ENCODE assay signal across 8 mouse cellular contexts in genomic region chr17:35836178-35836965, GRCm38 (mm10). TPM values are rescaled to one million over a fixed set of nuclear protein-coding genes. Genes with fewer than 3 reads are reported as not detected.
A peak's percentile ranks its signal among the peaks of the same experiment; 100 is the strongest.
DNase-seq lines count a peak whose midpoint lies in the region; ATAC-seq and TF ChIP-seq lines count a peak whose summit lies in the region.

No protein-coding gene starts in this region.

- no peaks in the 10 kb centered on the region for H3K27me3 ChIP-seq in megakaryocyte, embryonic 14.5 days (replicated peaks)

- peak; percentile 83 to 84 for DNase-seq in adrenal gland, adult 18-20 months (ENCODE audit: low spot score in 2 of 2)
- DNase-seq in gastrocnemius, adult 2 months, result peak; percentile 85
- peak; percentile 95 for DNase-seq in induced T-regulatory cell, adult 2 months (ENCODE audit: low read depth)
- peak; percentile 87 to 89 for DNase-seq in left cerebral cortex, postnatal 10 days (ENCODE audit: extremely low spot score in 1 of 2, low spot score in 2 of 2)
- DNase-seq in right cerebral cortex, postnatal 25 days, result peak; percentile 79

- peak overlapping the region; percentile 54; the same call in 1 of the 2 replicates for H3K27ac ChIP-seq in cortical plate, adult 2 months (ENCODE audit: insufficient read depth, low read length)
- H3K27ac ChIP-seq in gastrocnemius, adult 2 months, result peak overlapping the region; percentile 87

- peak overlapping the region; percentile 75 for H3K4me3 ChIP-seq in cortical plate, adult 2 months (ENCODE audit: insufficient read depth, low read length)
- H3K4me3 ChIP-seq in gastrocnemius, adult 2 months, result peak overlapping the region; percentile 84
- peak overlapping the region; percentile 96 for H3K4me3 ChIP-seq in megakaryocyte, embryonic 14.5 days (replicated peaks)

- peaks cover 3% of the 10 kb centered on the region; the same call in 1 of the 2 replicates for H3K4me1 ChIP-seq in cortical plate, adult 2 months (ENCODE audit: control insufficient read depth, insufficient read depth, low read length)
- H3K4me1 ChIP-seq in megakaryocyte, embryonic 14.5 days, result peaks cover 59% of the 10 kb centered on the region

- peak; percentile 80 for TF ChIP-seq CTCF in cortical plate, adult 2 months (IDR thresholded peaks at IDR 0.05; ENCODE audit: extremely low read depth, insufficient read depth, low read length)
- peak; percentile 92 for TF ChIP-seq CTCF in gastrocnemius, adult 2 months (IDR thresholded peaks at IDR 0.05)

- ATAC-seq in megakaryocyte-erythroid progenitor cell, adult 5-6 weeks (replicated peaks; ENCODE audit: low FRiP score, low TSS enrichment, poor library complexity, severe bottlenecking), result no peak

- intact Hi-C loops in gastrocnemius, adult 2 months (cut with DNase I), result loop anchor here (1.0 to 2.0 kb wide), 2 partner anchors 37 to 80 kb away; partner anchors contain the start of genes Mrps18b and Ppp1r10
- intact Hi-C loops in left cerebral cortex, postnatal 10 days (cut with DNase I), result loop anchor here (2.0 kb wide), 1 partner anchor 36 kb away; no protein-coding TSS in a partner anchor

- no peaks in the 10 kb centered on the region for H3K9me3 ChIP-seq in megakaryocyte, embryonic 14.5 days

- peaks cover 55% of the 10 kb centered on the region for H3K36me3 ChIP-seq in megakaryocyte, embryonic 14.5 days (replicated peaks; ENCODE audit: low read length)

- no peak for TF ChIP-seq POLR2A in cortical plate, adult 2 months (IDR thresholded peaks at IDR 0.05; ENCODE audit: extremely low read depth, insufficient read depth, low read length)

RNA-seq across cellular contexts. Expression of gene Tubb5, which starts 1.7 kb away (rescaled TPM):
- total RNA-seq in adrenal gland, adult 18-20 months (2021), result 100 to 1,000 TPM; 134 to 185 TPM
- 453 and 474 TPM in 2 replicates for polyA plus RNA-seq in cortical plate, adult 2 months (2012; rRNA removed)
- total RNA-seq in gastrocnemius, adult 2 months (2021), result 10 to 100 TPM; 29.7 to 40.0 TPM
- 1,000 to 10,000 TPM; 1,429 to 1,573 TPM for total RNA-seq in left cerebral cortex, postnatal 10 days (2021)
- 96.5 and 217 TPM in 2 replicates for polyA plus RNA-seq in megakaryocyte, embryonic 14.5 days (2012; ENCODE audit: insufficient read depth, low replicate concordance)
- total RNA-seq in megakaryocyte-erythroid progenitor cell, adult 5-6 weeks (2014; fragmentation: Nextera tagmentation), result 823 and 947 TPM in 2 replicates
- total RNA-seq in megakaryocyte-erythroid progenitor cell, adult 5-6 weeks (2017), result 678 and 844 TPM in 2 replicates

RNA-seq across cellular contexts. Expression of gene Mdc1, which starts 4.9 kb away (rescaled TPM):
- 10 to 100 TPM; 11.5 to 16.7 TPM for total RNA-seq in adrenal gland, adult 18-20 months (2021)
- 7.7 and 8.4 TPM in 2 replicates for polyA plus RNA-seq in cortical plate, adult 2 months (2012; rRNA removed)
- total RNA-seq in gastrocnemius, adult 2 months (2021), result 1 to 10 TPM; 3.6 to 4.4 TPM
- 10 to 100 TPM; 12.5 to 19.1 TPM for total RNA-seq in left cerebral cortex, postnatal 10 days (2021)
- polyA plus RNA-seq in megakaryocyte, embryonic 14.5 days (2012; ENCODE audit: insufficient read depth, low replicate concordance), result 1.2 and 2.3 TPM in 2 replicates
- 71.8 and 74.8 TPM in 2 replicates for total RNA-seq in megakaryocyte-erythroid progenitor cell, adult 5-6 weeks (2014; fragmentation: Nextera tagmentation)
- total RNA-seq in megakaryocyte-erythroid progenitor cell, adult 5-6 weeks (2017), result 18.4 and 19.8 TPM in 2 replicates

RNA-seq across cellular contexts. Expression of gene Flot1, which starts 13.3 kb away (rescaled TPM):
- 10 to 100 TPM; 62.9 to 71.2 TPM for total RNA-seq in adrenal gland, adult 18-20 months (2021)
- polyA plus RNA-seq in cortical plate, adult 2 months (2012; rRNA removed), result 212 and 223 TPM in 2 replicates
- total RNA-seq in gastrocnemius, adult 2 months (2021), result 10 to 100 TPM; 45.4 to 50.9 TPM
- 100 to 1,000 TPM; 171 to 178 TPM for total RNA-seq in left cerebral cortex, postnatal 10 days (2021)
- 43.6 and 163 TPM in 2 replicates for polyA plus RNA-seq in megakaryocyte, embryonic 14.5 days (2012; ENCODE audit: insufficient read depth, low replicate concordance)
- total RNA-seq in megakaryocyte-erythroid progenitor cell, adult 5-6 weeks (2014; fragmentation: Nextera tagmentation), result 68.3 and 99.7 TPM in 2 replicates
- 73.0 and 82.4 TPM in 2 replicates for total RNA-seq in megakaryocyte-erythroid progenitor cell, adult 5-6 weeks (2017)

RNA-seq across cellular contexts. Expression of gene Ier3, which starts 14.9 kb away (rescaled TPM):
- 10 to 100 TPM in 1 of 2 experiments, 1 to 10 TPM in 1; 7.9 to 19.0 TPM for total RNA-seq in adrenal gland, adult 18-20 months (2021)
- 13.4 and 18.4 TPM in 2 replicates for polyA plus RNA-seq in cortical plate, adult 2 months (2012; rRNA removed)
- 1 to 10 TPM; 4.4 to 8.6 TPM for total RNA-seq in gastrocnemius, adult 2 months (2021)
- 1 to 10 TPM; 5.4 to 5.8 TPM for total RNA-seq in left cerebral cortex, postnatal 10 days (2021)
- 62.2 and 65.8 TPM in 2 replicates for polyA plus RNA-seq in megakaryocyte, embryonic 14.5 days (2012; ENCODE audit: insufficient read depth, low replicate concordance)
- 9.4 and 18.1 TPM in 2 replicates for total RNA-seq in megakaryocyte-erythroid progenitor cell, adult 5-6 weeks (2014; fragmentation: Nextera tagmentation)
- 16.1 and 18.2 TPM in 2 replicates for total RNA-seq in megakaryocyte-erythroid progenitor cell, adult 5-6 weeks (2017)

RNA-seq across cellular contexts. Expression of gene Nrm, which starts 24.7 kb away (rescaled TPM):
- 1 to 10 TPM; 2.3 TPM for total RNA-seq in adrenal gland, adult 18-20 months (2021)
- polyA plus RNA-seq in cortical plate, adult 2 months (2012; rRNA removed), result 7.5 and 9.3 TPM in 2 replicates
- total RNA-seq in gastrocnemius, adult 2 months (2021), result under 1 TPM; 0.82 to 0.86 TPM
- 10 to 100 TPM in 1 of 2 experiments, 1 to 10 TPM in 1; 6.0 to 11.8 TPM for total RNA-seq in left cerebral cortex, postnatal 10 days (2021)
- 5.6 TPM in 1 of 2 replicates, not detected in the other for polyA plus RNA-seq in megakaryocyte, embryonic 14.5 days (2012; ENCODE audit: insufficient read depth, low replicate concordance)
- 27.0 and 32.4 TPM in 2 replicates for total RNA-seq in megakaryocyte-erythroid progenitor cell, adult 5-6 weeks (2014; fragmentation: Nextera tagmentation)
- total RNA-seq in megakaryocyte-erythroid progenitor cell, adult 5-6 weeks (2017), result 15.0 and 26.4 TPM in 2 replicates
